Mouse (Mus musculus) urinary bladder, postnatal 14 days (tissue): ENCODE measurements around the gene Cops4.

ENCODE experiments used
- DNase-seq: peaks from one replicate; pipeline ENCODE4 v3.0.0; 2021; ENCODE audit warnings: low spot score

Cops4 gene

DNA sequence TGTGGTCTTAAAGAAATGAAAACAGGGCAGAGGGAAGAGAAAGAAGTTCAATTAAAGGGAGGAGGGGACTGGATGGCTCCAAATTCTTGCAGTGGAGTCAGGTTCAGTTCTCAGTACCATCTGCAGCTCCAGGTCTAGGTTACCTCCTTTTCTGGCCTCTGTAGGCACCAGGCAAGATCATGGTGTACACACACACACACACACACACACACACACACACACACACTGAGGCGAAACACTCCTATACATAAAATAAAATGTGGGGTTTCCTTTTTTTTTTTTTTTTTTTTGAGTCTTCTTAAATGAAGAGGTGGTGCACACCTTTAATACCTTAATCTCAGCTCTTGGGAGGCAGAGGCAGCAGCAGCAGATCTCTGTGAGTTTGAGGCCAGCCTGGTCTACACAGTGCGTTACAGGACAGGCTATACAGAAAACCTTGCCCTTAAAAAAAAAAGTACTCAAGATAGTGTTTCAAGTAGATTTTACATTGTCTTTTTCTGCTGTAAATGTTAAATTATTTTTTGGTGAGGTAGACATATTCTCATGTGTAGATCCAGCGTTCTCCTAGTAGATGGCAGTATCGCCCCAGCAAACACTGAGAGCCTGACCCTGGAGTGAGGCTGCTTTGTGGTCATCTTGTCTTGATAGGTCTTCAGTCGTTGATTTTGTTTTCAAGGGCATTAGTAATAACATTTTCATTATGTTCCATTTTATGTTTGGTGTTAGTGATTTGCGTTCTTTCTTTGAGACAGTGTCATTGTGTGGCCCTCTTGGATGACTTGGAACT lies 28.4 kb downstream of the Cops4 start:
- DNase-seq = no peak

DNA sequence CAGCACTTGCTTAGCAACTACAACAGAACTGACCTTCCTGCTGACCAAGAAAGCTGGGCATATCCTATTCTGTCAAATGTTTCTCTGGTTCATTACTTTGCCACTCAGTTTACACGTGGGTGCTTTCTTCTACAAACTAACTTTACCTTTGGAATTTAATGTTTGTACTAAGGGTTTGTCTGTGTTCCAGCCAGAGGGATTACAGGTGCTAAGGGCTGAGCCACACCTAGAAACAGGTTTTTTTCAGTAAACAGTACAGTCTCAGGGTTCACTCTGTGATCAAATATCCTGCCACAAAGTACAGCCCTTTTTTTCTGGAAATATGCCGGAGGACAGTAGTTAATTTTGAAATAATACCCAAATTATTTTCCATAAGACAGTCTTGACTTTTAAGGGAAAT lies 30.1 kb downstream of the Cops4 start:
- no peak for DNase-seq

DNA sequence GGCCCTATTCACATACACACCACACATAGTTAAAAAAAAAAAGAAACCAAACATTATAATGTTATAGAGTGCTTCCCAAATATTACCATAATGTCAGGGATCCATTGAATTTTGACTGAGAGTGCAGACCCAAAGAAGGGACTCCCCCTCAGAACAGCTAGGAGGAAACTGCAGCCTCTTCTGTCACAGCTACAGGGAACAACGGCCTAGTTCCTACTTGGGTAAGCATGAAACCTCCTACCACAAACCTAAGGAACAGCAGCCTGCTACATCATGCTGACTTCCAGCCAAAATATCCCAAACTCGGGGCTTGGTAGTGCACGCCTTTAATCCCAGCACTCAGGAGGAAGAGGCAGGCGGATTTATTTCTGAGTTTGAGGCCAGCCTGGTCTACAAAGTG lies 31.2 kb downstream of the Cops4 start:
- DNase-seq = no peak

DNA sequence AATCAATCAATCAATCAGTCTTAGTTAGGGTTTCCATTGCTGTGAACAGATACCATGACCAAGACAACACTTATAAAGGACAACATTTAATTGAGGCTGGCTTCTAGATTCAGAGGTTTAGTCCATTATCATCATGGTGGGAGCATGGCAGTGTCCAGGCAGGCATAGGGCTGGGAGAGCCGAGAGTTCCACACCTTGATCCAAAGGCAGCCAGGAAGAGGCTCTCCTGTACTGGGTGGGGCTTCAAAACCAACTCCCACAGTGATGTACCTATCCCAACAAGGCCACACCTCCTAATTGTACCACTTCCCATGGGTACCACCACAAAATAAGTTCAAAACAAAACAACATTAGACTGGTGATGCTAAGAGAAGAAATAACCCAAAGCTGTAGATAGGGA lies 32.0 kb downstream of the Cops4 start:
- DNase-seq = no peak

GRCm38 (mm10) chr5:100551952-100552351 lies 33.8 kb downstream of the Cops4 start:
- DNase-seq = no peak

GRCm38 (mm10) chr5:100553426-100553825 lies 35.3 kb downstream of the Cops4 start:
- no peak for DNase-seq

GRCm38 (mm10) chr5:100557019-100557418 lies 38.9 kb downstream of the Cops4 start:
- DNase-seq = no peak

GRCm38 (mm10) chr5:100557537-100557936 lies 39.4 kb downstream of the Cops4 start:
- DNase-seq = peak; percentile 47

- no peak for DNase-seq
Observed at GRCm38 (mm10) chr5:100558783-100559182, 40.7 kb downstream of the Cops4 start.

- DNase-seq = no peak
Observed at GRCm38 (mm10) chr5:100559357-100559756, 41.2 kb downstream of the Cops4 start.

GRCm38 (mm10) chr5:100562702-100563101 lies 44.6 kb downstream of the Cops4 start:
- no peak for DNase-seq

GRCm38 (mm10) chr5:100566798-100567197 lies 48.7 kb downstream of the Cops4 start:
- no peak for DNase-seq

GRCm38 (mm10) chr5:100567258-100568032 lies 49.3 kb downstream of the Cops4 start:
- no peak for DNase-seq

DNA sequence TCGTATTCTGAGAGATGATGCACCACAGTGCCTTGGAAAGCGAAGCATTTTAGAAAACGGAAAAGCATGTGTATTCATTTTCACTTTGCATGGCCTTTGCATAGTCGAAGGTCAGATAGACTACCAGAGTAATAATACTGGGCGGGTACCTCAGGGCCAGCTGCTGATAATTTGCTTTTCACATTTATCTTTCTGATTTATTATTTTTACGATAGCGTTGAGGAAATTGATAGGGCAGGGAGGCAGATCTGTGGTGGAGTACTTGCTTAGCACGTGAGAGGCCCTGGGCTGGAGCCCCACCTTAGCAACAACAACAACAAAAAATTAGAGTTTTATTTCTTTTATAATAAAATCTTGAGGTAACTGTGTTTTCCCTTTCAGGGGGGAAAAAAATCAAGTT lies 50.1 kb downstream of the Cops4 start:
- no peak for DNase-seq

DNA sequence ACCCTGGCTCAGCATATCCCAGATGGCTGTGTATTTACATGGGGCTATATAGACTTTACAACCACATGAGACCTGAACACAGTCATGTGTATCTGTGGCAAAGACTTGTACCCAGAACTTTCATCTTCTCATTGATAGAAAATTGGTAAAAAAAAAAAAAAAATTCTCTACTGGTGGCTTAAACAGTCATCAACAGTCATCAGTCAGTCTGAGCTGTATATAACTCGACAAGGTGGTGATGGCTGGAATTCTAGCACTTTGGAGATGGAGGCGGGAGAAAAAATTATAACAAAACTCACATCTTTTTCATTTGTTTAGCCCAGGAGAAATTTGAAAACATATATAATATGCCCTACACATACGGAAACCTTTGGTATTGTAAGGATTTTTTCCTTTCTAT lies 50.7 kb downstream of the Cops4 start:
- no peak for DNase-seq

DNA sequence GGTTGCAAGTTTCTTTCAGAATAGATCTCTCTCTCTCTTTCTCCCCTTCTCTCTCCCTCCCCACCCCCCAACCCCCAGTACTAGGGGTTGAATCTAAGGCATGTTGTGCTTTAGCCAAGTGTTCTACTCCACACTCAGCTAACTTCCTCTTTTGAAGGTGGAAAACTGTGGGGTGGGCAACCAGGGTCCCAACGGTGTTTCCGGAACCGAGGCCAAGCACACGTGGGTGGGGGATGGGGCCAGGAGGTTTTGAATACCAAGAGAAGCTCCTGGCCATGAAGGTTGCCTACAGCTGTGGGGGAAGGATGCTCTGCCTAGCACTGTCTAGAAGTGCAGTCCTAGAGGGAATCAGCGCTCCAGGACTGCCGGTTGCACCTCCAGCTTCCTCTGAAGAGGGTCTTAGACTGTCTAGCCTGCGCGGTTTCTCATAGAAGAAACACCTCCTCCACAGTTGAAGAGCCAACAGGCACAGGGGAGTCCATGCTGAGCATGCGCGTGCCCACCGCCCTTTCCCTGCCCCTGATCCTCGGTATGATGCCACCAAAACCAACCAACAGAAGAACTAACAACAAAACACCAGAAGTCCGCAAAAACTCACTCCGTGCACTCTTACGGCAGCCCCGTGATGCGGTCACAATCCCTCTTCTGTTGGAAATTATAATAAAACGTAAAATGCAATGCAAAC lies 51.3 kb downstream of the Cops4 start:
- no peak for DNase-seq

GRCm38 (mm10) chr5:100569997-100570595 lies 52.0 kb downstream of the Cops4 start:
- no peak for DNase-seq

- DNase-seq = no peak
Observed at GRCm38 (mm10) chr5:100570716-100571115, 52.6 kb downstream of the Cops4 start.

DNA sequence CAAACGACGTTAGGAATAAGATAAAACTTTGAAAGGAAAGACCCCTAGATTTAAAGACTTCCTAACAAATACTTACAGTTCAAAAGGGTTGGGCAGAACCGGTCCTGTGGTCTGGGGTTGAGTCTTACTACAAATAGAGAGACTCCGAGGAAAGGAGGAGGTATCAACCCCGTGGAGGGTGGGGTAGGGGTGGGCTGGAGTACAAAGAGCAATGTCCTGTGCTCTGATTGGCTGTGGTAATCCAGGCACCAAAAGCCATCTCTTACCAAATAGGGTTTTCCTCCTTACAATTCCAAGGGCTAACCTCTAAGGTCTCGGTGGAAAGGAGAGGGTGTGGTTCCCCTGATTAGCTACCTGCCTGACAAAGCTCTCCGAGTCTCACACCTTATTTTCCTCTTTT lies 54.0 kb downstream of the Cops4 start, which contains the start of gene Plac8:
TSS of gene Plac8 (minus strand) at position 177 of the 400 bp plus-strand sequence.
- no peak for DNase-seq

GRCm38 (mm10) chr5:100573256-100573655 lies 55.1 kb downstream of the Cops4 start:
- DNase-seq = no peak

DNA sequence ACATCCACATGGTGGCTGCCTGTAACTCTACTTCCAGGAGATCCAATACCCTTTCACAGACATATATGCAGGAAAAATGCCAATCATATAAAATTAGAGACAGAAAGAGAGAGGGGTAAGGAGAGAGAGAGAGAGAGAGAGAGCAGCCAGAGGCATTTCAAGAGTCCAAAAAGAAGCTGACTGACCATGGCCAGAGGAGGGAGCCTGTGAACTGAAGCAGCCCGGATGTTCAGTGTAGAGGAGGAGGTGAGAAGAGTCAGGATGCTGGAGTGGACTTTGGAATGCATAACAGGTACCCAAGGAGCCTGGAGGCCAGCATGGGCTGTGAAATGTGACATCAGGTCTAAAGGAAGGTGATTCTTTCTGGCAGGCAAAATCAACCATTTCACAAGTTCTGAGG lies 56.7 kb downstream of the Cops4 start:
- DNase-seq = no peak

DNA sequence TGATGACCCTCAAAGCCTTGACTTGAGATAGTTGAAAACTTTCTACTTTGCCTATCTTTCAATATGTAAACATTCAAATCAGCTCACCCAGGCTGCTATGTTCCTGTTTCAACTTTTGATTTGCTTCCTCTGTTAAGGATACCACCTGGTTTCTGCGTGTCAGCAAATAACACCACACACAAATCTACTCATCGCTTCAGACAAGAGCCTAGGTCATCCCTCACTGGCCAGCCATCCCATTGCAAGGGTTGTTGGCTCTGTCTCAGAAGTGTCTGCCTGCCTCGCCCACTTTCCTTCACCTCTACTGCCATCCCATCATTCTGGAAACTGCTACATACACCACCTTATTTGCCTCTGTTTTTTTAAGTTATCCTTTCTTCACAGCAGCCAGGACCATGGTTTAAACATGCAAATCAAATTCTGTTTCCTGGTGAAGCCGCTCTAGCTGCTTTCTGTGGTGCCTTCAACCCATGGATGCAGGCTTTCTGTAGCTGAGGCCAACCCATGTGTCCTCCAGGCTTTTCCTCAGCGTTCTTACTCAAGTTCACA lies 60.8 kb downstream of the Cops4 start:
- DNase-seq = no peak
